Mouse (Mus musculus) intestine, embryonic 14.5 days (tissue): ENCODE measurements around the gene Akt1s1. TPM values are rescaled to one million over a fixed set of nuclear protein-coding genes. Genes with fewer than 3 reads are reported as not detected.
A peak's percentile ranks its signal among the peaks of the same experiment; 100 is the strongest.

ENCODE experiments used
- ATAC-seq: fragments of 200-750 bp; cut with Nextera tagmentation; replicated peaks from 2 replicates; pipeline ENCODE4 v1.8.0; 2017; ENCODE audit warnings: low read depth, moderate number of reproducible peaks, moderate TSS enrichment, moderate library complexity; ENCODE audit not compliant: low FRiP score, low TSS enrichment
- DNase-seq: peaks from one replicate; pipeline ENCODE4 v3.0.0-alpha.2; 2018; ENCODE audit warnings: low spot score
- H3K27ac ChIP-seq: fragments of 300-500 bp; sonication (generic); 2 replicates; pipeline ENCODE4 v1.5.1; 2014; ENCODE audit warnings: low read depth, mild to moderate bottlenecking, control low read depth
- H3K27me3 ChIP-seq: fragments of 300-500 bp; sonication (generic); replicated peaks from 2 replicates; pipeline ENCODE4 v1.6.1; 2014; ENCODE audit warnings: low read length, control low read depth; ENCODE audit not compliant: control insufficient read depth, insufficient read depth
- H3K36me3 ChIP-seq: fragments of 300-500 bp; sonication (generic); 2 replicates; pipeline ENCODE4 v1.6.1; 2014; ENCODE audit warnings: low read length, control low read depth; ENCODE audit not compliant: control insufficient read depth, insufficient read depth
- H3K4me1 ChIP-seq: fragments of 300-500 bp; sonication (generic); replicated peaks from 2 replicates; pipeline ENCODE4 v1.6.1; 2014; ENCODE audit warnings: low read length, control low read depth, mixed read lengths; ENCODE audit not compliant: control insufficient read depth, insufficient read depth
- H3K4me2 ChIP-seq: fragments of 300-500 bp; sonication (generic); 2 replicates; pipeline ENCODE4 v1.6.1; 2014; ENCODE audit warnings: low read length
- H3K4me3 ChIP-seq: fragments of 300-500 bp; sonication (generic); 2 replicates; pipeline ENCODE4 v1.5.1; 2014; ENCODE audit warnings: low read depth, low read length, control low read depth, mixed read lengths
- H3K9ac ChIP-seq: fragments of 300-500 bp; sonication (generic); 2 replicates; pipeline ENCODE4 v1.6.1; 2014; ENCODE audit warnings: mild to moderate bottlenecking, low read length
- H3K9me3 ChIP-seq: fragments of 300-500 bp; sonication (generic); 2 replicates; pipeline ENCODE4 v1.6.1; 2016; ENCODE audit warnings: low read length, control low read depth; ENCODE audit not compliant: control insufficient read depth
- WGBS: fragments of 180-500 bp; shearing (Covaris S2); extraction: QIAGEN DNeasy Blood & Tissue Kit; methylation state at CpG from one replicate; pipeline ENCODE4 v1.1.7; 2014; 5-methylcytosine and 5-hydroxymethylcytosine counted together
- polyA plus RNA-seq: library from polyadenylated mRNA; unstranded; fragments of >200 nt; fragmentation: Nextera tagmentation; extraction: Ambion mirVana; gene quantifications from 2 replicates; pipeline ENCODE4 v1.2.1, GENCODE M21; 2014

The Akt1s1 gene
- polyA plus RNA-seq, 1 experiment from 2014 or later, result 68.0 TPM

- WGBS, result 37% methylated on average over 14 of the region's 14 CpGs
- DNase-seq (no peak), ATAC-seq (0 out of 2 replicates have a peak, but pooled peaks have one; percentile 1)
- H3K4me3 ChIP-seq, result peak overlapping the region; percentile 83
- H3K27me3 ChIP-seq, result no peaks in the 10 kb centered on the region
- peak overlapping the region; percentile 60 for H3K4me2 ChIP-seq
- H3K9me3 ChIP-seq, result no peaks in the 10 kb centered on the region
- H3K4me1 ChIP-seq, result peaks cover 25% of the 10 kb centered on the region
- peaks cover 14% of the 10 kb centered on the region; the same call in 1 of the 2 replicates for H3K36me3 ChIP-seq
- peak overlapping the region; percentile 87 for H3K9ac ChIP-seq
- 0 out of 2 replicates have a peak overlapping the region, but pooled peaks have one; percentile 97 for H3K27ac ChIP-seq
These were observed 33.7 kb upstream of the Akt1s1 start for GRCm38 (mm10) chr7:44814952-44815553.

- H3K27me3 ChIP-seq, result no peaks in the 10 kb centered on the region
- H3K27ac ChIP-seq, result peak within 1 kb of the TSS; percentile 97
- H3K4me2 ChIP-seq, result peak within 1 kb of the TSS; percentile 78
- no peaks in the 10 kb centered on the region for H3K9me3 ChIP-seq
- H3K4me1 ChIP-seq, result peaks cover 27% of the 10 kb centered on the region
- peak; percentile 93 for ATAC-seq
- under 1% methylated on average over 60 of the region's 62 CpGs for WGBS
- H3K9ac ChIP-seq, result peak within 1 kb of the TSS; percentile 87
- peak within 1 kb of the TSS; percentile 83 for H3K4me3 ChIP-seq
- DNase-seq, result peak; percentile 98
- peaks cover 14% of the 10 kb centered on the region; the same call in 1 of the 2 replicates for H3K36me3 ChIP-seq
These were observed 32.9 kb upstream of the Akt1s1 start, which contains the start of the genes Nup62 and Il4i1 for GRCm38 (mm10) chr7:44815721-44816469. Gene Nup62 (plus strand): TSS chr7:44816088. Gene Il4i1 (plus strand): TSS chr7:44816387.

- peak; percentile 48 for ATAC-seq
- 2% methylated on average over 46 of the region's 57 CpGs for WGBS
- H3K9ac ChIP-seq, result peak within 1 kb of the TSS; percentile 87
- peak within 1 kb of the TSS; percentile 97 for H3K27ac ChIP-seq
- peak within 1 kb of the TSS; percentile 78 for H3K4me2 ChIP-seq
- no peaks in the 10 kb centered on the region for H3K27me3 ChIP-seq
- peaks cover 14% of the 10 kb centered on the region; the same call in 1 of the 2 replicates for H3K36me3 ChIP-seq
- H3K4me1 ChIP-seq, result peaks cover 27% of the 10 kb centered on the region
- H3K9me3 ChIP-seq, result no peaks in the 10 kb centered on the region
- H3K4me3 ChIP-seq, result peak within 1 kb of the TSS; percentile 83
- DNase-seq, result peak; percentile 83
These were observed 32.2 kb upstream of the Akt1s1 start, which contains the start of gene Atf5 for GRCm38 (mm10) chr7:44816470-44817021. Gene Atf5 (minus strand): TSS chr7:44816658.

- DNase-seq (no peak), ATAC-seq (no peak)
- Histone ChIP-seq H3K27me3 (no peaks in the 10 kb centered on the region), H3K4me3 (peak overlapping the region; percentile 83), H3K27ac (no peak overlapping the region), H3K9me3 (no peaks in the 10 kb centered on the region), H3K36me3 (peaks cover 13% of the 10 kb centered on the region; the same call in 1 of the 2 replicates), H3K4me2 (peak overlapping the region; percentile 78), H3K4me1 (peaks cover 27% of the 10 kb centered on the region), H3K9ac (peak overlapping the region; percentile 87)
- WGBS, result 22% methylated on average over 3 of the region's 3 CpGs
These were observed 31.4 kb upstream of the Akt1s1 start for GRCm38 (mm10) chr7:44817441-44817840.

- H3K4me3 ChIP-seq, result peak overlapping the region; percentile 83
- H3K9ac ChIP-seq, result peak overlapping the region; percentile 87; the same call in 1 of the 2 replicates
- DNase-seq, result peak; percentile 50
- H3K27me3 ChIP-seq, result no peaks in the 10 kb centered on the region
- H3K4me1 ChIP-seq, result peaks cover 27% of the 10 kb centered on the region
- peak overlapping the region; percentile 78 for H3K4me2 ChIP-seq
- H3K36me3 ChIP-seq, result 0 out of 2 replicates have a peak, but pooled peaks cover 6% of the 10 kb centered on the region
- no peaks in the 10 kb centered on the region for H3K9me3 ChIP-seq
- ATAC-seq, result no peak
- 28% methylated on average over 2 of the region's 2 CpGs for WGBS
- no peak overlapping the region for H3K27ac ChIP-seq
These were observed 30.6 kb upstream of the Akt1s1 start for GRCm38 (mm10) chr7:44818164-44818563.

- H3K27me3 ChIP-seq, result no peaks in the 10 kb centered on the region
- peak overlapping the region; percentile 78 for H3K4me2 ChIP-seq
- H3K4me1 ChIP-seq, result peaks cover 27% of the 10 kb centered on the region
- H3K27ac ChIP-seq, result no peak overlapping the region
- peak overlapping the region; percentile 83 for H3K4me3 ChIP-seq
- 0 out of 2 replicates have a peak, but pooled peaks cover 5% of the 10 kb centered on the region for H3K36me3 ChIP-seq
- H3K9ac ChIP-seq, result peak overlapping the region; percentile 37; the same call in 1 of the 2 replicates
- 49% methylated on average over 6 of the region's 6 CpGs for WGBS
- H3K9me3 ChIP-seq, result no peaks in the 10 kb centered on the region
- ATAC-seq (no peak), DNase-seq (peak; percentile 57)
These were observed 30.0 kb upstream of the Akt1s1 start for GRCm38 (mm10) chr7:44818751-44819235.

- H3K27ac ChIP-seq, result no peak overlapping the region
- 0 out of 2 replicates have a peak overlapping the region, but pooled peaks have one; percentile 37 for H3K9ac ChIP-seq
- peaks cover 30% of the 10 kb centered on the region for H3K4me1 ChIP-seq
- H3K36me3 ChIP-seq, result no peaks in the 10 kb centered on the region
- no peak for ATAC-seq
- peak overlapping the region; percentile 83; the same call in 1 of the 2 replicates for H3K4me3 ChIP-seq
- H3K9me3 ChIP-seq, result no peaks in the 10 kb centered on the region
- no peak for DNase-seq
- WGBS, result 77% methylated on average over 2 of the region's 2 CpGs
- peak overlapping the region; percentile 78 for H3K4me2 ChIP-seq
- H3K27me3 ChIP-seq, result no peaks in the 10 kb centered on the region
These were observed 29.4 kb upstream of the Akt1s1 start for GRCm38 (mm10) chr7:44819391-44819790.

- Histone ChIP-seq H3K27ac (no peak overlapping the region), H3K36me3 (no peaks in the 10 kb centered on the region), H3K4me1 (peaks cover 30% of the 10 kb centered on the region), H3K9ac (no peak overlapping the region), H3K9me3 (no peaks in the 10 kb centered on the region), H3K27me3 (no peaks in the 10 kb centered on the region), H3K4me3 (no peak overlapping the region), H3K4me2 (no peak overlapping the region)
- 58% methylated on average over 5 of the region's 5 CpGs for WGBS
- ATAC-seq (no peak), DNase-seq (peak; percentile 33)
These were observed 28.9 kb upstream of the Akt1s1 start for GRCm38 (mm10) chr7:44819863-44820262.
